Mouse (Mus musculus) liver, embryonic 14.5 days (tissue): ENCODE measurements around the gene Pfkm. TPM values are rescaled to one million over a fixed set of nuclear protein-coding genes. Genes with fewer than 3 reads are reported as not detected.

Source experiments
- ATAC-seq: fragments of 200-750 bp; cut with Nextera tagmentation; 2 replicates; pipeline ENCODE4 v1.8.0; 2017; ENCODE audit warnings: moderate number of reproducible peaks, mild to moderate bottlenecking, moderate library complexity; ENCODE audit not compliant: insufficient read depth
- DNase-seq, 3 experiments: peaks; one replicate each; pipeline ENCODE4 v3.0.0-alpha.2; 2012 to 2013; ENCODE audit warnings: low read depth in 3 of 3, low spot score in 3 of 3
- H3K27ac ChIP-seq: fragments of 300-500 bp; sonication (generic); 2 replicates; pipeline ENCODE4 v1.5.1; 2014; ENCODE audit warnings: moderate library complexity, mild to moderate bottlenecking, control low read depth, inconsistent platforms
- H3K27me3 ChIP-seq: fragments of 300-500 bp; sonication (generic); 2 replicates; pipeline ENCODE4 v1.6.1; 2014; ENCODE audit warnings: mild to moderate bottlenecking, low read length, moderate library complexity; ENCODE audit not compliant: control insufficient read depth, insufficient read depth
- H3K36me3 ChIP-seq: fragments of 300-500 bp; sonication (generic); replicated peaks from 2 replicates; pipeline ENCODE4 v1.6.1; 2014; ENCODE audit warnings: low read depth; ENCODE audit not compliant: control insufficient read depth, insufficient read depth
- H3K4me1 ChIP-seq, 2 experiments: fragments of 200-500 bp in 1 of 2; fragments of 300-500 bp in 1 of 2; sonication (generic) in 1 of 2; replicated peaks; 2 replicates each; pipeline ENCODE4 v1.6.1; 2012 to 2014; ENCODE audit warnings: antibody characterized with exemption in 1 of 2, inconsistent platforms in 1 of 2, low read length in 1 of 2; ENCODE audit not compliant: control insufficient read depth in 2 of 2, insufficient read depth in 2 of 2
- H3K4me2 ChIP-seq: fragments of 300-500 bp; sonication (generic); 2 replicates; pipeline ENCODE4 v1.6.1; 2014; ENCODE audit warnings: low read depth, mild to moderate bottlenecking, control low read depth, moderate library complexity
- H3K4me3 ChIP-seq, 2 experiments: fragments of 200-500 bp in 1 of 2; fragments of 300-500 bp in 1 of 2; sonication (generic) in 1 of 2; 2 replicates each; pipeline ENCODE4 v1.5.1; 2012 to 2014; ENCODE audit warnings: low read depth in 2 of 2, low read length in 2 of 2, mild to moderate bottlenecking in 2 of 2, control low read depth in 1 of 2, inconsistent platforms in 1 of 2, moderate library complexity in 1 of 2; ENCODE audit not compliant: insufficient read depth in 1 of 2
- H3K9ac ChIP-seq: fragments of 300-500 bp; sonication (generic); replicated peaks from 2 replicates; pipeline ENCODE4 v1.6.1; 2014; ENCODE audit warnings: mild to moderate bottlenecking, control low read depth, moderate library complexity
- H3K9me3 ChIP-seq: fragments of 300-500 bp; sonication (generic); 2 replicates; pipeline ENCODE4 v1.6.1; 2016; ENCODE audit warnings: low read length, mixed read lengths; ENCODE audit not compliant: control insufficient read depth
- CTCF ChIP-seq: IDR thresholded peaks from 2 replicates; pipeline ENCODE4 v1.5.1; 2016; ENCODE audit warnings: antibody characterized with exemption, low read depth, control low read depth
- EP300 ChIP-seq: IDR thresholded peaks from 2 replicates; pipeline ENCODE4 v1.6.1; 2016; ENCODE audit warnings: antibody characterized with exemption, low read depth
- WGBS: fragments of 180-500 bp; shearing (Covaris S2); extraction: QIAGEN DNeasy Blood & Tissue Kit; methylation state at CpG from one replicate; pipeline ENCODE4 v1.1.7; 2014; ENCODE audit not compliant: insufficient replicate concordance; 5-methylcytosine and 5-hydroxymethylcytosine counted together
- polyA plus RNA-seq, 2 experiments: library from polyadenylated mRNA; depleted of rRNA in 1 of 2; stranded (reverse) in 1 of 2; unstranded in 1 of 2; fragments of >200 nt; fragmentation: Nextera tagmentation in 1 of 2; extraction: Ambion mirVana in 1 of 2; gene quantifications; 2 replicates each; pipeline versions ENCODE4 v1.2.1 to v1.2.3; 2012 to 2014

Gene Pfkm
- polyA plus RNA-seq, 2 experiments: 19.6 to 22.4 TPM

- Histone ChIP-seq H3K4me1 (peaks cover 18 to 33% of the 10 kb centered on the region in 2 experiments), H3K36me3 (no peaks in the 10 kb centered on the region), H3K27ac (no peak overlapping the region), H3K27me3 (no peaks in the 10 kb centered on the region), H3K4me2 (peak overlapping the region; percentile 78), H3K4me3 (no peak overlapping the region), H3K9me3 (no peaks in the 10 kb centered on the region), H3K9ac (no peak overlapping the region)
- 68% methylated on average over 6 of the region's 6 CpGs for WGBS
- DNase-seq (no peak), ATAC-seq (no peak)
- TF ChIP-seq CTCF (no peak), EP300 (no peak)
These were observed 14.8 kb downstream of the Pfkm start for GRCm38 (mm10) chr15:98107230-98107629.

GRCm38 (mm10) chr15:98107703-98108296 lies 15.4 kb downstream of the Pfkm start:
- H3K27ac ChIP-seq: peak overlapping the region; percentile 46
- ATAC-seq: peak; percentile 55

GRCm38 (mm10) chr15:98108297-98109152 lies 16.1 kb downstream of the Pfkm start:
- DNase-seq: peak; percentile 78 to 81 (median 78)
- Histone ChIP-seq H3K36me3 (no peaks in the 10 kb centered on the region), H3K4me2 (peak overlapping the region; percentile 78), H3K27me3 (no peaks in the 10 kb centered on the region), H3K4me1 (peaks cover 18 to 33% of the 10 kb centered on the region in 2 experiments), H3K9ac (peak overlapping the region; percentile 62), H3K9me3 (no peaks in the 10 kb centered on the region), H3K27ac (peak overlapping the region; percentile 46), H3K4me3 (peak overlapping the region; percentile 57 to 81)
- WGBS: 3% methylated on average over 37 of the region's 37 CpGs
- no peak for TF ChIP-seq EP300
- no peak; the same call in 1 of the 2 replicates for TF ChIP-seq CTCF
- peak; percentile 97 for ATAC-seq

More at GRCm38 (mm10) chr15:98107703-98108296, 15.4 kb downstream of the Pfkm start:
- Histone ChIP-seq H3K4me2 (peak overlapping the region; percentile 78), H3K9ac (peak overlapping the region; percentile 41; the same call in 1 of the 2 replicates), H3K4me1 (peaks cover 18 to 33% of the 10 kb centered on the region in 2 experiments), H3K36me3 (no peaks in the 10 kb centered on the region), H3K27me3 (no peaks in the 10 kb centered on the region), H3K4me3 (peak overlapping the region; percentile 57 to 81), H3K9me3 (no peaks in the 10 kb centered on the region)
- no peak for TF ChIP-seq CTCF
- no peak for TF ChIP-seq EP300
- 35% methylated on average over 11 of the region's 11 CpGs for WGBS
- no peak for DNase-seq

- TF ChIP-seq CTCF (no peak), EP300 (no peak)
- Histone ChIP-seq H3K27me3 (no peaks in the 10 kb centered on the region), H3K9me3 (no peaks in the 10 kb centered on the region), H3K4me3 (no peak overlapping the region), H3K36me3 (no peaks in the 10 kb centered on the region), H3K4me2 (no peak overlapping the region), H3K27ac (no peak overlapping the region), H3K9ac (no peak overlapping the region), H3K4me1 (peaks cover 29 to 51% of the 10 kb centered on the region in 2 experiments)
- 36% methylated on average over 5 of the region's 5 CpGs for WGBS
- ATAC-seq (no peak), DNase-seq (no peak)
These were observed 19.4 kb downstream of the Pfkm start for GRCm38 (mm10) chr15:98111791-98112190.
